Mouse (Mus musculus) olfactory bulb, adult 2 months (tissue): ENCODE data around the gene Gm28048. TPM values are rescaled to one million over a fixed set of nuclear protein-coding genes. Genes with fewer than 3 reads are reported as not detected.

Experiments
- H3K27ac ChIP-seq: fragments of 200-500 bp; 2 replicates; pipeline ENCODE4 v1.5.1; 2012; ENCODE audit warnings: low read depth, low read length; ENCODE audit not compliant: insufficient read depth
- H3K4me1 ChIP-seq: fragments of 200-500 bp; 2 replicates; pipeline ENCODE4 v1.6.1; 2012; ENCODE audit warnings: low read length; ENCODE audit not compliant: control insufficient read depth, insufficient read depth
- H3K4me3 ChIP-seq: fragments of 200-500 bp; 2 replicates; pipeline ENCODE4 v1.5.1; 2012; ENCODE audit warnings: mild to moderate bottlenecking, low read depth, low read length, moderate library complexity; ENCODE audit not compliant: insufficient read depth
- CTCF ChIP-seq: fragments of 200-500 bp; IDR thresholded peaks from 2 replicates; pipeline ENCODE4 v1.5.1; 2012; ENCODE audit warnings: low read depth, mild to moderate bottlenecking, low read length, moderate library complexity; ENCODE audit not compliant: insufficient read depth
- POLR2A ChIP-seq: fragments of 200-500 bp; IDR thresholded peaks from 2 replicates; pipeline ENCODE4 v1.6.1; 2012; ENCODE audit warnings: mild to moderate bottlenecking, low read depth, low read length, moderate library complexity; ENCODE audit not compliant: insufficient read depth
- WGBS: fragments of 180-500 bp; shearing (Covaris S2); methylation state at CpG from one replicate; pipeline ENCODE4 v1.1.7; 2018; 5-methylcytosine and 5-hydroxymethylcytosine counted together
- polyA plus RNA-seq: library from polyadenylated mRNA; stranded (reverse); fragments of >200 nt; gene quantifications from 2 replicates; pipeline ENCODE4 v1.2.4, GENCODE M21; 2012; ENCODE audit warnings: low replicate concordance; ENCODE audit not compliant: missing spikeins, insufficient read depth, insufficient read length

Gene Gm28048
- polyA plus RNA-seq, 1 experiment: not detected

DNA sequence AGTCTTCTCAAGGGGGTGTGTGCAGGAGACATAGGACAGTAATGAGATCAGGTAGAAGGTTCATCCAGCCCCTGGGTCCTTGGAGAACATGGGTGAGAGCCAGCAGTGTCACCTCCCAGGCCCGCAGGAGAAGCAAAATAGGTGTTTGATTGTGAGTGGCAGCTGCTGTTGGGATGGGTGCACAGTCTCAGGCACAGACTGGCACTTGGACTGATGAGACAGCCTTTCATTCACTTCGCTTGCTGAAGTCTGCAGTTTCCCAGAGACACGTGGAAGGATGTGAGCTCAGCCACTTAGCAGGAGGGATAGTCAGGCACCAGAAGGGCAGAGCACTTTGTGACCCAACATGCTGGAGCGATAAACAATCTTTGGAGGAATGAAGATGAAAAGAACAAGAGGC, 118.3 kb downstream of the Gm28048 start:
- H3K4me3 ChIP-seq: no peak overlapping the region
- 0 out of 2 replicates have a peak overlapping the region, but pooled peaks have one; percentile 20 for H3K27ac ChIP-seq
- H3K4me1 ChIP-seq: peaks cover 26% of the 10 kb centered on the region
- 58% methylated on average over 4 of the region's 4 CpGs for WGBS
- no peak for TF ChIP-seq CTCF
- no peak for TF ChIP-seq POLR2A

DNA sequence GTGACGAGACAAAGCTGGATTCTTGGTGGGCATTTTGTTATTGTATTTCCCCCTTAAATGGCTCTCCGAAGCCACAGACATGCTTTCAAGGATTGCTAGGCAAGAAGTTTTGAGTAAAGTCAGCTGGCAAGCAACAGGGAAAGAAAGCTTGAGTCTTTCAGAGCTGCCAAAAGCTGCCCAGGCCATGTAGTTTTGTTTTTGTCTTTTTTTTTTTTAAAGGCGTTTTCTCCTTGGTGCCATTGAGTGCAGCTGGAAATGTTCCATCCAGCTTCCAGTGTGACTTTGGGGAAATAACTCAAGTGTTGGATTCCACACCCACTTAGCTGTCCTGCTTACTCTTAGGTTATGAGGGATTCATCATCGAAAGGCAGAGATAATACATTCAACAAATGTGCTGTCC, 120.6 kb downstream of the Gm28048 start:
- H3K4me3 ChIP-seq: no peak overlapping the region
- no peak overlapping the region for H3K27ac ChIP-seq
- H3K4me1 ChIP-seq: peaks cover 29% of the 10 kb centered on the region
- 76% methylated on average over 4 of the region's 4 CpGs for WGBS
- TF ChIP-seq POLR2A: no peak
- TF ChIP-seq CTCF: no peak

- Histone ChIP-seq H3K4me1 (peaks cover 29% of the 10 kb centered on the region), H3K4me3 (peak within 1 kb of the TSS; percentile 54), H3K27ac (0 out of 2 replicates have a peak within 1 kb of the TSS, but pooled peaks have one; percentile 2)
- TF ChIP-seq POLR2A (no peak), CTCF (no peak)
- WGBS: 19% methylated on average over 41 of the region's 41 CpGs
Observed at GRCm38 (mm10) chr11:22860335-22861227, 121.3 kb downstream of the Gm28048 start, which contains the start of gene B3gnt2. B3gnt2 (minus strand) TSS chr11:22860961.

- WGBS: under 1% methylated on average over 55 of the region's 55 CpGs
- TF ChIP-seq CTCF (no peak), POLR2A (no peak)
- H3K4me3 ChIP-seq: peak overlapping the region; percentile 54
- H3K4me1 ChIP-seq: peaks cover 26% of the 10 kb centered on the region
- H3K27ac ChIP-seq: 0 out of 2 replicates have a peak overlapping the region, but pooled peaks have one; percentile 2
Observed at GRCm38 (mm10) chr11:22859633-22860334, 122.1 kb downstream of the Gm28048 start.

GRCm38 (mm10) chr11:22859301-22859632, 122.6 kb downstream of the Gm28048 start:
- no peak for TF ChIP-seq CTCF
- no peak; the same call in 1 of the 2 replicates for TF ChIP-seq POLR2A
- Histone ChIP-seq H3K4me3 (peak overlapping the region; percentile 54), H3K4me1 (peaks cover 22% of the 10 kb centered on the region), H3K27ac (no peak overlapping the region)
- under 1% methylated on average over 41 of the region's 41 CpGs for WGBS

DNA sequence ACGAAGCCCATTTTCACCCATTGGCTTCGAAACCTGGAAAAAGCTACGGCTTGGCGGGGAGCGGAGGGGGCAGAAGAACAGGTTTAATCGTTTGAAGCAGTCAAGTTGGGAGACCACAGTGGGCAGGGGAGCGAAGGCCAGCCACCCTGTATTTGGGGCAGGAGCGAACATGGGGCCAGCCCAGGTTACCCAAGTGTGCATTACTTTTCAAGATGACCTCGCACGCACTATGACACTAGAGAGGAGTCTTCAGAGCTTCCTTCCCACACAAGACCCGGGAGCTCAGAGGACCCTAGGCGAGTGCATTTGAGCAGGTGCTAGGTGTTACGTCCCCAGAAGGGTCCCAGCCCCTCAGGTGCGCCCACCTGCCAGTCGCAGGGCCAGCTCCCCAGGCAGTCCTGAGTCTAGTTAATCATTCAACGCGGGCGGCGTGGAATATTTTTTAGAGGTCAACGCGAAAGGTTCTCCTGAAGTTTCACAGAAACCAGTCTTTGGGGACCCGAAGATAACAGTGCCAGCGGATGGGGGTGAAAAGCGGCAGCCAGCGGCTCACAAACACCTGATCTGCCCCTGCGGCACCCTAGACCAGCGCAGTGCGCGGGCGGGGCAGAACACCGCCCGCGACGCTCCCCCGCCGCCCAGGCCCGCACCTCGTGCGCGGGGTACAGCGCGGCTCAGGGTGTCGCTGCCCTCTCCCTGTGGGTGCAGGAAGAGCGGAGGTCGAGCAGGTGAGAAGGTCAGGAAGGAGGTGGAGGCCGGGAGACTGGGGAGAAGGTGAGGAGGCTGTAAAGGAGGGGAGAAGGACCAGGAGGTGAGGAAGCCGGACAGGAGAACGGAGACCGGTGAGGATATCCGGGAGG, 123.2 kb downstream of the Gm28048 start:
- no peak overlapping the region for H3K27ac ChIP-seq
- WGBS: 9% methylated on average over 50 of the region's 50 CpGs
- peak overlapping the region; percentile 54 for H3K4me3 ChIP-seq
- TF ChIP-seq CTCF (no peak), POLR2A (no peak)
- H3K4me1 ChIP-seq: peaks cover 21% of the 10 kb centered on the region

GRCm38 (mm10) chr11:22857705-22858440, 124.0 kb downstream of the Gm28048 start:
- WGBS: 42% methylated on average over 25 of the region's 25 CpGs
- Histone ChIP-seq H3K27ac (no peak overlapping the region), H3K4me3 (peak overlapping the region; percentile 54), H3K4me1 (peaks cover 17% of the 10 kb centered on the region)
- no peak for TF ChIP-seq CTCF
- no peak for TF ChIP-seq POLR2A
